32 mouse cellular contexts compared by ENCODE assay signal in the genomic region with DNA sequence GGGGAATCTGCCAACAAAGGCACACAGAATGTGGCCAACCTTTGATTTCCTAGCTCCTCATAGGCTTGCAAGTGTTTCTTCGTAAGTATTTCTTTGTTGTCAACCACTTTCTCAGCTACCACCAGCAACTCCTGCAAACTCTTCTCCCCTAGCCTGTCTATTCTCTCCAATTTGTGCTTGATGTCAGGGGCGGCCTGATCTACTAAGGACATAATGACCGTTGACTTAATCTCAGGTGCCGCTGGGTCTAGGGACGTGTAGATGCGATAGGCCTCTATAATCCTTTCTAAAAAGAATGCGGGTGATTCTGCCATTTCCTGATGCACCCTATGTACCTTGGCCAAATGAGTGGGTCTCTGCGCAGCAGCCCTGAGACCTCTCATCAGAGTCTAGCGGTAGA.
"Had no signal": no experiment of that assay in that cellular context is flagged by ENCODE, and none has a peak within 500 bp of the region (broad histone marks: within the 10 kb centered on the region; RNA-seq: fewer than 3 reads in every experiment).

No protein-coding gene starts in this region.

- DNase-seq: heart, postnatal 10 days; heart, postnatal 14 days; heart, postnatal 36 days; heart, postnatal 4 days; kidney, adult 11 months; kidney, adult 18-20 months; kidney, adult 2 months; kidney, adult 8-10 months; kidney, adult 9 months; kidney, postnatal 10 days; kidney, postnatal 14 days; kidney, postnatal 25 days; kidney, postnatal 36 days; kidney, postnatal 4 days; layer of hippocampus, adult 9-11 months; layer of hippocampus, postnatal 36 days had no signal

- H3K9ac ChIP-seq: heart, embryonic 13.5 days; heart, embryonic 15.5 days; hindbrain, embryonic 12.5 days; hindbrain, embryonic 14.5 days; hindbrain, embryonic 15.5 days; intestine, embryonic 15.5 days; kidney, embryonic 15.5 days had no signal

- ATAC-seq: hindbrain, embryonic 16.5 days; hindbrain, postnatal 0 days; inflammation-experienced regulatory T-cells, adult 6 months; intestine, embryonic 15.5 days; intestine, embryonic 16.5 days; intestine, postnatal 0 days had no signal

- H3K9me3 ChIP-seq: hindbrain, embryonic 15.5 days had no signal

- H3K27ac ChIP-seq: heart, embryonic 13.5 days; heart, embryonic 15.5 days; hindbrain, embryonic 12.5 days; hindbrain, embryonic 13.5 days; hindbrain, embryonic 14.5 days; hindbrain, embryonic 15.5 days; hindbrain, postnatal 0 days; intestine, embryonic 15.5 days; kidney, embryonic 15.5 days; kidney, postnatal 0 days; layer of hippocampus, adult 2 months had no signal

- H3K27me3 ChIP-seq: heart, embryonic 13.5 days; heart, embryonic 15.5 days; hindbrain, embryonic 12.5 days; hindbrain, embryonic 13.5 days; hindbrain, embryonic 15.5 days; intestine, embryonic 15.5 days; kidney, embryonic 15.5 days had no signal

- H3K4me2 ChIP-seq: heart, embryonic 11.5 days had no signal

- H3K36me3 ChIP-seq: hindbrain, embryonic 15.5 days had no signal

- H3K4me3 ChIP-seq: heart, embryonic 13.5 days; layer of hippocampus, adult 2 months had no signal
